Mouse (Mus musculus) CH12.LX (cell line): Measurements from ENCODE around the gene Mypop.

Experiments used
- CTCF ChIP-seq, 2 experiments: IDR thresholded peaks in 1 of 2; conservative IDR thresholded peaks in 1 of 2; 2 replicates each; pipeline ENCODE4 v1.5.1; 2011 to 2012; ENCODE audit warnings: low read depth in 2 of 2, low read length in 2 of 2, improper control_type of control experiment in 1 of 2, inconsistent platforms in 1 of 2, mild to moderate bottlenecking in 1 of 2, moderate library complexity in 1 of 2
- KAT2A ChIP-seq: IDR thresholded peaks from 2 replicates; pipeline ENCODE4 v1.6.1; 2012; ENCODE audit warnings: low read length, improper control_type of control experiment, inconsistent platforms; ENCODE audit not compliant: insufficient replicate concordance
- POLR2A ChIP-seq: IDR thresholded peaks from 2 replicates; pipeline ENCODE4 v1.6.1; 2011; ENCODE audit warnings: low read depth, mild to moderate bottlenecking, improper control_type of control experiment, low read length
- TBP ChIP-seq: conservative IDR thresholded peaks from 2 replicates; pipeline ENCODE4 v1.6.1; 2011; ENCODE audit warnings: low read depth, low read length, improper control_type of control experiment
- TCF12 ChIP-seq: IDR thresholded peaks from 2 replicates; pipeline ENCODE4 v1.6.1; 2014; ENCODE audit warnings: low read depth, mild to moderate bottlenecking, inconsistent platforms, low read length, improper control_type of control experiment
- ZNF384 ChIP-seq: IDR thresholded peaks from 2 replicates; pipeline ENCODE4 v1.6.1; 2012; ENCODE audit warnings: low read depth, low read length, improper control_type of control experiment, inconsistent platforms

DNA sequence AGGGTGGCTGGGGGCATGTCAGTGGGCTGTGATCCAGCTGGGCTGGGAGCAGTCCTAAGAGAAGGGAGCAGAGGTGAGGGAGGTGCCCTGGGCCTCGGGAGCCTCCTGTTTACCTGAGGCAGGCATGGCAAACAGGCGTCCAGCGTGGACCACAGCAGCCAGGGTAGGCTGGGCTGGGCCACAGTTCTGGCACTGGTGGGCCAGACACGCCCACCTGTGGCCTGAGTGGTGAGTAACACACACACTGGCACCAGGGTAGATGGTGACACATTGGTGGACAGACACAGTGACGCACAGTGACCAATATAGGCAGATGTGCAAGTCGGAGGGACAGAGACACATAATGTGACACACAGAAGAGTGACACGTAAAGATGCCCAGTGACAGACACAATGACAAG is 19.5 kb downstream of the Mypop start:
- no peak for TF ChIP-seq TCF12
- TF ChIP-seq ZNF384 = no peak
- TF ChIP-seq CTCF (conservative IDR thresholded peaks at IDR 0.05 in 1 of 2, IDR thresholded peaks at IDR 0.05 in 1 of 2; ENCODE audit: low read depth in 2 of 2, low read length in 2 of 2) = no peak
- TF ChIP-seq TBP = no peak
- TF ChIP-seq KAT2A = no peak
- no peak for TF ChIP-seq POLR2A
